ENCODE assay signal across 9 mouse cellular contexts in genomic region chr15:79192885-79193845, GRCm38 (mm10). TPM values are rescaled to one million over a fixed set of nuclear protein-coding genes. Genes with fewer than 3 reads are reported as not detected.
DNase-seq lines count a peak whose midpoint lies in the region; ATAC-seq and TF ChIP-seq lines count a peak whose summit lies in the region.
"Had no signal": no experiment of that assay in that cellular context is flagged by ENCODE, and none has a peak within 500 bp of the region (broad histone marks: within the 10 kb centered on the region; RNA-seq: fewer than 3 reads in every experiment).

No protein-coding gene starts in this region.

- peak overlapping the region; percentile 40; the same call in 1 of the 2 replicates for H3K9ac ChIP-seq in forebrain, postnatal 0 days
- H3K9ac ChIP-seq in intestine, postnatal 0 days (ENCODE audit: low read depth, low read length), result no peak overlapping the region
- H3K9ac ChIP-seq in stomach, embryonic 14.5 days (replicated peaks; ENCODE audit: low read depth, low read length), result no peak overlapping the region

- peak; percentile 18 for DNase-seq in cerebellum, adult 9-11 months
- no peak for DNase-seq in cerebellum, adult 9-10 months
- DNase-seq in R1 (ENCODE audit: low read depth, low spot score), result peak; percentile 46
- peak; percentile 80 for DNase-seq in forebrain, postnatal 0 days
- peak; percentile 67 for DNase-seq in lung, postnatal 14 days
- DNase-seq in natural killer cell, adult 2 months (ENCODE audit: low spot score in 2 of 2), result no peak

- no peak overlapping the region for H3K4me3 ChIP-seq in forebrain, postnatal 0 days (ENCODE audit: low read depth, low read length)
- no peak overlapping the region for H3K4me3 ChIP-seq in intestine, postnatal 0 days (ENCODE audit: low read depth, low read length)
- H3K4me3 ChIP-seq in stomach, embryonic 14.5 days (ENCODE audit: low read depth, low read length), result no peak overlapping the region

- H3K27me3 ChIP-seq in forebrain, postnatal 0 days (ENCODE audit: insufficient read depth, low read length), result no peaks in the 10 kb centered on the region
- H3K27me3 ChIP-seq in intestine, postnatal 0 days (replicated peaks; ENCODE audit: control insufficient read depth, insufficient read depth, low read length), result no peaks in the 10 kb centered on the region; the same call in 1 of the 2 replicates
- H3K27me3 ChIP-seq in stomach, embryonic 14.5 days (ENCODE audit: control insufficient read depth, insufficient read depth, low read length), result no peaks in the 10 kb centered on the region

- no peak for TF ChIP-seq CTCF in forebrain, postnatal 0 days (IDR thresholded peaks at IDR 0.05; ENCODE audit: low read depth)
- no peak for TF ChIP-seq CTCF in intestine, postnatal 0 days (IDR thresholded peaks at IDR 0.05; ENCODE audit: low read depth)

- H3K4me1 ChIP-seq in forebrain, postnatal 0 days (ENCODE audit: insufficient read depth), result peaks cover 13% of the 10 kb centered on the region
- no peaks in the 10 kb centered on the region for H3K4me1 ChIP-seq in intestine, postnatal 0 days (replicated peaks; ENCODE audit: control insufficient read depth, insufficient read depth, low read length)
- peaks cover 9% of the 10 kb centered on the region; the same call in 1 of the 2 replicates for H3K4me1 ChIP-seq in stomach, embryonic 14.5 days (ENCODE audit: control insufficient read depth, insufficient read depth, low read length)

- peak overlapping the region; percentile 86 for H3K27ac ChIP-seq in forebrain, postnatal 0 days (ENCODE audit: low read depth, low read length)
- no peak overlapping the region; the same call in 1 of the 2 replicates for H3K27ac ChIP-seq in intestine, postnatal 0 days (ENCODE audit: low read depth, low read length)
- peak overlapping the region; percentile 68 for H3K27ac ChIP-seq in stomach, embryonic 14.5 days (ENCODE audit: low read length)

- WGBS in forebrain, postnatal 0 days, result 6% methylated on average over 27 of the region's 27 CpGs
- WGBS in intestine, postnatal 0 days, result 40% methylated on average over 27 of the region's 27 CpGs
- WGBS in stomach, embryonic 14.5 days, result 43% methylated on average over 26 of the region's 27 CpGs

- peak overlapping the region; percentile 40 for H3K4me2 ChIP-seq in forebrain, postnatal 0 days (ENCODE audit: low read depth)
- peak overlapping the region; percentile 17; the same call in 1 of the 2 replicates for H3K4me2 ChIP-seq in intestine, postnatal 0 days (replicated peaks; ENCODE audit: low read depth)
- 0 out of 2 replicates have a peak overlapping the region, but pooled peaks have one; percentile 5 for H3K4me2 ChIP-seq in stomach, embryonic 14.5 days (replicated peaks; ENCODE audit: low read depth, low read length)

- H3K36me3 ChIP-seq in forebrain, postnatal 0 days (ENCODE audit: insufficient read depth), result no peaks in the 10 kb centered on the region
- no peaks in the 10 kb centered on the region for H3K36me3 ChIP-seq in intestine, postnatal 0 days (ENCODE audit: control insufficient read depth, insufficient read depth)
- no peaks in the 10 kb centered on the region for H3K36me3 ChIP-seq in stomach, embryonic 14.5 days (ENCODE audit: control insufficient read depth, insufficient read depth, low read length)

- ATAC-seq in forebrain, postnatal 0 days, result peak; percentile 88
- ATAC-seq in intestine, postnatal 0 days, result no peak
- ATAC-seq in stomach, embryonic 14.5 days (ENCODE audit: insufficient number of reproducible peaks, insufficient read depth, low FRiP score, low read depth), result peak; percentile 65

- no peaks in the 10 kb centered on the region for H3K9me3 ChIP-seq in forebrain, postnatal 0 days (ENCODE audit: low read length)
- no peaks in the 10 kb centered on the region for H3K9me3 ChIP-seq in intestine, postnatal 0 days (ENCODE audit: control insufficient read depth)
- no peaks in the 10 kb centered on the region for H3K9me3 ChIP-seq in stomach, embryonic 14.5 days (ENCODE audit: control insufficient read depth, low read depth, low read length)

RNA-seq across cellular contexts. Expression of gene Sox10, which starts 28.1 kb away (rescaled TPM):
- total RNA-seq in forebrain, postnatal 0 days (2014; rRNA removed), result 7.4 and 8.3 TPM in 2 replicates
- polyA plus RNA-seq in forebrain, postnatal 0 days (2015; fragmentation: Nextera tagmentation; extraction: Ambion mirVana), result 4.8 and 6.3 TPM in 2 replicates
- polyA plus RNA-seq in intestine, postnatal 0 days (2015; fragmentation: Nextera tagmentation; extraction: Ambion mirVana), result 2.8 and 3.5 TPM in 2 replicates
- 16.8 TPM in 2 replicates for polyA plus RNA-seq in stomach, embryonic 14.5 days (2014; fragmentation: Nextera tagmentation; extraction: Ambion mirVana)
- polyA plus RNA-seq: C2C12 had no signal

RNA-seq across cellular contexts. Expression of gene Pick1, which starts 35.8 kb away (rescaled TPM):
- 76.2 and 84.7 TPM in 2 replicates for total RNA-seq in forebrain, postnatal 0 days (2014; rRNA removed)
- 60.9 and 72.7 TPM in 2 replicates for polyA plus RNA-seq in forebrain, postnatal 0 days (2015; fragmentation: Nextera tagmentation; extraction: Ambion mirVana)
- 21.9 and 24.6 TPM in 2 replicates for polyA plus RNA-seq in intestine, postnatal 0 days (2015; fragmentation: Nextera tagmentation; extraction: Ambion mirVana)
- 28.7 and 33.1 TPM in 2 replicates for polyA plus RNA-seq in stomach, embryonic 14.5 days (2014; fragmentation: Nextera tagmentation; extraction: Ambion mirVana)

RNA-seq across cellular contexts. Expression of gene Gm49486, which starts 36.0 kb away (rescaled TPM):
- total RNA-seq in forebrain, postnatal 0 days (2014; rRNA removed), result 2.8 and 4.4 TPM in 2 replicates
- polyA plus RNA-seq in forebrain, postnatal 0 days (2015; fragmentation: Nextera tagmentation; extraction: Ambion mirVana), result 1.1 and 1.2 TPM in 2 replicates
- polyA plus RNA-seq in intestine, postnatal 0 days (2015; fragmentation: Nextera tagmentation; extraction: Ambion mirVana), result 0.14 and 0.30 TPM in 2 replicates
- polyA plus RNA-seq in stomach, embryonic 14.5 days (2014; fragmentation: Nextera tagmentation; extraction: Ambion mirVana), result 0.93 and 1.3 TPM in 2 replicates

RNA-seq across cellular contexts. Expression of gene 1700088E04Rik, which starts 52.1 kb away (rescaled TPM):
- total RNA-seq in forebrain, postnatal 0 days (2014; rRNA removed), result 11.8 and 15.2 TPM in 2 replicates
- polyA plus RNA-seq in forebrain, postnatal 0 days (2015; fragmentation: Nextera tagmentation; extraction: Ambion mirVana), result 19.3 and 23.7 TPM in 2 replicates
- polyA plus RNA-seq in intestine, postnatal 0 days (2015; fragmentation: Nextera tagmentation; extraction: Ambion mirVana), result 4.2 and 5.2 TPM in 2 replicates
- 8.7 TPM in 2 replicates for polyA plus RNA-seq in stomach, embryonic 14.5 days (2014; fragmentation: Nextera tagmentation; extraction: Ambion mirVana)

RNA-seq across cellular contexts. Expression of gene Polr2f, which starts 52.4 kb away (rescaled TPM):
- 48.6 and 111 TPM in 2 replicates for total RNA-seq in forebrain, postnatal 0 days (2014; rRNA removed)
- 362 and 414 TPM in 2 replicates for polyA plus RNA-seq in forebrain, postnatal 0 days (2015; fragmentation: Nextera tagmentation; extraction: Ambion mirVana)
- polyA plus RNA-seq in intestine, postnatal 0 days (2015; fragmentation: Nextera tagmentation; extraction: Ambion mirVana), result 256 and 266 TPM in 2 replicates
- polyA plus RNA-seq in stomach, embryonic 14.5 days (2014; fragmentation: Nextera tagmentation; extraction: Ambion mirVana), result 367 and 376 TPM in 2 replicates

Comparison
In these comparisons a context has a peak if more than half of its experiments do, and no peak if none do; other contexts are left out.
1. DNase-seq: peak in cerebellum, adult 9-11 months (single experiment), R1 (single experiment), forebrain, postnatal 0 days (single experiment) and lung, postnatal 14 days (single experiment); none in cerebellum, adult 9-10 months (single experiment) and natural killer cell, adult 2 months (0 of 2).
2. Peak in every context shown above with its lines, with median percentiles within 50 percentile points of each other: H3K4me2 ChIP-seq.